ENCODE assay signal across 13 mouse cellular contexts in genomic region chr17:29345272-29345671, GRCm38 (mm10). TPM values are rescaled to one million over a fixed set of nuclear protein-coding genes. Genes with fewer than 3 reads are reported as not detected.
DNase-seq lines count a peak whose midpoint lies in the region; ATAC-seq and TF ChIP-seq lines count a peak whose summit lies in the region.
"Had no signal": no experiment of that assay in that cellular context is flagged by ENCODE, and none has a peak within 500 bp of the region (broad histone marks: within the 10 kb centered on the region; RNA-seq: fewer than 3 reads in every experiment).

No protein-coding gene starts in this region.

- peaks cover 68% of the 10 kb centered on the region for H3K4me1 ChIP-seq in heart, embryonic 13.5 days
- H3K4me1 ChIP-seq in midbrain, embryonic 10.5 days = peaks cover 66% of the 10 kb centered on the region
- peaks cover 29% of the 10 kb centered on the region for H3K4me1 ChIP-seq in midbrain, embryonic 11.5 days (ENCODE audit: control insufficient read depth, insufficient read depth, low read length)
- H3K4me1 ChIP-seq in hindbrain, postnatal 0 days (ENCODE audit: insufficient read depth, low read length) = peaks cover 28% of the 10 kb centered on the region
- peaks cover 19% of the 10 kb centered on the region for H3K4me1 ChIP-seq in neural tube, embryonic 14.5 days (ENCODE audit: control insufficient read depth, insufficient read depth, low read length)

- WGBS in heart, embryonic 13.5 days = 78% methylated on average over 12 of the region's 12 CpGs
- WGBS in midbrain, embryonic 10.5 days = 94% methylated on average over 12 of the region's 12 CpGs
- WGBS in midbrain, embryonic 11.5 days = 95% methylated on average over 12 of the region's 12 CpGs
- 92% methylated on average over 12 of the region's 12 CpGs for WGBS in hindbrain, postnatal 0 days
- 97% methylated on average over 12 of the region's 12 CpGs for WGBS in neural tube, embryonic 14.5 days

- peak overlapping the region; percentile 99 for H3K9ac ChIP-seq in heart, embryonic 13.5 days
- no peak overlapping the region for H3K9ac ChIP-seq in midbrain, embryonic 11.5 days (ENCODE audit: low read length)
- no peak overlapping the region for H3K9ac ChIP-seq in hindbrain, postnatal 0 days (replicated peaks; ENCODE audit: low read length)
- H3K9ac ChIP-seq in neural tube, embryonic 14.5 days (replicated peaks; ENCODE audit: low read depth, low read length) = no peak overlapping the region; the same call in 1 of the 2 replicates

- no peak for ATAC-seq in heart, embryonic 13.5 days (ENCODE audit: extremely low read depth, insufficient number of reproducible peaks, low FRiP score, low TSS enrichment)
- no peak for ATAC-seq in midbrain, embryonic 11.5 days (ENCODE audit: low FRiP score)
- no peak for ATAC-seq in hindbrain, postnatal 0 days
- no peak for ATAC-seq in neural tube, embryonic 14.5 days (ENCODE audit: low read depth)
- ATAC-seq in CD4-positive, CD25-positive, alpha-beta regulatory T cell, adult 4 months = no peak

- no peak for TF ChIP-seq CTCF in hindbrain, postnatal 0 days (IDR thresholded peaks at IDR 0.05; ENCODE audit: low read depth)

- peak overlapping the region; percentile 87 for H3K4me2 ChIP-seq in heart, embryonic 13.5 days
- H3K4me2 ChIP-seq in midbrain, embryonic 11.5 days = no peak overlapping the region
- peak overlapping the region; percentile 74 for H3K4me2 ChIP-seq in hindbrain, postnatal 0 days (ENCODE audit: low read depth, low read length)
- peak overlapping the region; percentile 61; the same call in 1 of the 2 replicates for H3K4me2 ChIP-seq in neural tube, embryonic 14.5 days (ENCODE audit: low read depth, low read length)

- DNase-seq in heart, adult 8-10 months (ENCODE audit: low spot score) = no peak
- DNase-seq in midbrain, embryonic 10.5 days (ENCODE audit: low spot score) = no peak
- DNase-seq in midbrain, embryonic 11.5 days (ENCODE audit: low spot score, missing footprints) = no peak
- no peak for DNase-seq in hindbrain, postnatal 0 days (ENCODE audit: low spot score)
- no peak for DNase-seq in adrenal gland, adult 8-10 months
- DNase-seq: gastrocnemius, postnatal 14 days; kidney, adult 2 months; lung, postnatal 4 days; right cerebral cortex, postnatal 14 days had no signal

- no peaks in the 10 kb centered on the region for H3K9me3 ChIP-seq in heart, embryonic 13.5 days
- H3K9me3 ChIP-seq in midbrain, embryonic 10.5 days (replicated peaks) = no peaks in the 10 kb centered on the region
- no peaks in the 10 kb centered on the region for H3K9me3 ChIP-seq in midbrain, embryonic 11.5 days (ENCODE audit: control insufficient read depth, low read length)
- H3K9me3 ChIP-seq in hindbrain, postnatal 0 days (ENCODE audit: low read length) = no peaks in the 10 kb centered on the region
- no peaks in the 10 kb centered on the region for H3K9me3 ChIP-seq in neural tube, embryonic 14.5 days (ENCODE audit: control insufficient read depth, low read length)

- H3K36me3 ChIP-seq in heart, embryonic 13.5 days = peaks cover 35% of the 10 kb centered on the region
- H3K36me3 ChIP-seq in midbrain, embryonic 10.5 days = peaks cover 50% of the 10 kb centered on the region
- H3K36me3 ChIP-seq in midbrain, embryonic 11.5 days (ENCODE audit: control insufficient read depth, insufficient read depth, low read length) = peaks cover 4% of the 10 kb centered on the region; the same call in 1 of the 2 replicates
- peaks cover 4% of the 10 kb centered on the region; the same call in 1 of the 2 replicates for H3K36me3 ChIP-seq in hindbrain, postnatal 0 days (ENCODE audit: insufficient read depth, low read length)
- H3K36me3 ChIP-seq in neural tube, embryonic 14.5 days (ENCODE audit: control insufficient read depth, insufficient read depth, low read length) = peaks cover 13% of the 10 kb centered on the region

- no peaks in the 10 kb centered on the region for H3K27me3 ChIP-seq in heart, embryonic 13.5 days (replicated peaks)
- H3K27me3 ChIP-seq in midbrain, embryonic 10.5 days (ENCODE audit: low read depth, poor library complexity, severe bottlenecking) = no peaks in the 10 kb centered on the region
- H3K27me3 ChIP-seq in midbrain, embryonic 11.5 days (ENCODE audit: control insufficient read depth, insufficient read depth, low read length) = no peaks in the 10 kb centered on the region
- H3K27me3 ChIP-seq in hindbrain, postnatal 0 days (ENCODE audit: insufficient read depth, low read length) = no peaks in the 10 kb centered on the region
- H3K27me3 ChIP-seq in neural tube, embryonic 14.5 days (ENCODE audit: control insufficient read depth, insufficient read depth, low read length) = no peaks in the 10 kb centered on the region
- H3K27me3 ChIP-seq: CH12.LX had no signal

- no peak overlapping the region for H3K4me3 ChIP-seq in heart, embryonic 13.5 days
- peak overlapping the region; percentile 83; the same call in 1 of the 2 replicates for H3K4me3 ChIP-seq in midbrain, embryonic 10.5 days
- no peak overlapping the region for H3K4me3 ChIP-seq in midbrain, embryonic 11.5 days (ENCODE audit: low read depth, low read length)
- H3K4me3 ChIP-seq in hindbrain, postnatal 0 days (ENCODE audit: low read length) = 0 out of 2 replicates have a peak overlapping the region, but pooled peaks have one; percentile 85
- H3K4me3 ChIP-seq in neural tube, embryonic 14.5 days (ENCODE audit: low read depth, low read length) = no peak overlapping the region

- no peak overlapping the region for H3K27ac ChIP-seq in heart, embryonic 13.5 days (replicated peaks)
- H3K27ac ChIP-seq in midbrain, embryonic 10.5 days (replicated peaks) = no peak overlapping the region
- H3K27ac ChIP-seq in midbrain, embryonic 11.5 days (ENCODE audit: low read depth, low read length) = no peak overlapping the region
- peak overlapping the region; percentile 97; the same call in 1 of the 2 replicates for H3K27ac ChIP-seq in hindbrain, postnatal 0 days
- no peak overlapping the region for H3K27ac ChIP-seq in neural tube, embryonic 14.5 days (ENCODE audit: low read depth, low read length)

RNA-seq across cellular contexts. Expression of gene Mtch1, which starts 2.5 kb away (rescaled TPM):
- 276 and 287 TPM in 2 replicates for polyA plus RNA-seq in heart, embryonic 13.5 days (2015; fragmentation: Nextera tagmentation; extraction: Ambion mirVana)
- total RNA-seq in heart, adult 8-10 months (2022) = 100 to 1,000 TPM; 196 to 220 (median 210) TPM
- 277 and 318 TPM in 2 replicates for polyA plus RNA-seq in midbrain, embryonic 10.5 days (2016; fragmentation: Nextera tagmentation; extraction: Ambion mirVana)
- polyA plus RNA-seq in midbrain, embryonic 11.5 days (2014; fragmentation: Nextera tagmentation; extraction: Ambion mirVana) = 348 and 375 TPM in 2 replicates
- 622 and 633 TPM in 2 replicates for total RNA-seq in hindbrain, postnatal 0 days (2014; rRNA removed)
- polyA plus RNA-seq in hindbrain, postnatal 0 days (2015; fragmentation: Nextera tagmentation; extraction: Ambion mirVana) = 464 and 500 TPM in 2 replicates
- polyA plus RNA-seq in neural tube, embryonic 14.5 days (2014; fragmentation: Nextera tagmentation; extraction: Ambion mirVana) = 517 and 551 TPM in 2 replicates
- 100 to 1,000 TPM; 236 to 274 (median 253) TPM for total RNA-seq in adrenal gland, adult 8-10 months (2022)
- polyA plus RNA-seq in CD4-positive, CD25-positive, alpha-beta regulatory T cell, adult 4 months (2017; shearing (Covaris generic)) = 10 to 100 TPM; 11.0 to 13.9 TPM

RNA-seq across cellular contexts. Expression of gene Fgd2, which starts 15.4 kb away (rescaled TPM):
- polyA plus RNA-seq in heart, embryonic 13.5 days (2015; fragmentation: Nextera tagmentation; extraction: Ambion mirVana) = 3.4 and 3.8 TPM in 2 replicates
- total RNA-seq in heart, adult 8-10 months (2022) = 1 to 10 TPM in 3 of 4 experiments, under 1 TPM in 1; 0.75 to 3.6 (median 1.5) TPM
- 3.8 and 4.1 TPM in 2 replicates for polyA plus RNA-seq in midbrain, embryonic 10.5 days (2016; fragmentation: Nextera tagmentation; extraction: Ambion mirVana)
- 2.2 and 2.4 TPM in 2 replicates for polyA plus RNA-seq in midbrain, embryonic 11.5 days (2014; fragmentation: Nextera tagmentation; extraction: Ambion mirVana)
- total RNA-seq in hindbrain, postnatal 0 days (2014; rRNA removed) = 14.7 and 19.1 TPM in 2 replicates
- 10.3 and 10.9 TPM in 2 replicates for polyA plus RNA-seq in hindbrain, postnatal 0 days (2015; fragmentation: Nextera tagmentation; extraction: Ambion mirVana)
- 3.7 and 3.8 TPM in 2 replicates for polyA plus RNA-seq in neural tube, embryonic 14.5 days (2014; fragmentation: Nextera tagmentation; extraction: Ambion mirVana)
- 10 to 100 TPM in 1 of 4 experiments, 1 to 10 TPM in 3; 2.1 to 11.1 (median 6.9) TPM for total RNA-seq in adrenal gland, adult 8-10 months (2022)
- 1 to 10 TPM in 1 of 2 experiments, under 1 TPM in 1; 0.65 to 9.4 TPM for polyA plus RNA-seq in CD4-positive, CD25-positive, alpha-beta regulatory T cell, adult 4 months (2017; shearing (Covaris generic))

RNA-seq across cellular contexts. Expression of gene Pi16, which starts 27.8 kb away (rescaled TPM):
- 1.9 and 2.4 TPM in 2 replicates for polyA plus RNA-seq in heart, embryonic 13.5 days (2015; fragmentation: Nextera tagmentation; extraction: Ambion mirVana)
- total RNA-seq in heart, adult 8-10 months (2022) = 10 to 100 TPM; 17.9 to 22.9 (median 21.4) TPM
- 0.75 and 0.82 TPM in 2 replicates for polyA plus RNA-seq in midbrain, embryonic 10.5 days (2016; fragmentation: Nextera tagmentation; extraction: Ambion mirVana)
- 0.56 and 0.57 TPM in 2 replicates for polyA plus RNA-seq in midbrain, embryonic 11.5 days (2014; fragmentation: Nextera tagmentation; extraction: Ambion mirVana)
- total RNA-seq in hindbrain, postnatal 0 days (2014; rRNA removed) = 2.3 and 2.8 TPM in 2 replicates
- 1.7 and 2.3 TPM in 2 replicates for polyA plus RNA-seq in hindbrain, postnatal 0 days (2015; fragmentation: Nextera tagmentation; extraction: Ambion mirVana)
- 0.75 and 0.92 TPM in 2 replicates for polyA plus RNA-seq in neural tube, embryonic 14.5 days (2014; fragmentation: Nextera tagmentation; extraction: Ambion mirVana)
- total RNA-seq in adrenal gland, adult 8-10 months (2022) = 10 to 100 TPM in 3 of 4 experiments, 1 to 10 TPM in 1; 9.0 to 16.7 (median 14.0) TPM
- polyA plus RNA-seq in CD4-positive, CD25-positive, alpha-beta regulatory T cell, adult 4 months (2017; shearing (Covaris generic)) = under 1 TPM; 0.44 to 0.57 TPM

Comparison
In these comparisons a context has a peak if more than half of its experiments do, and no peak if none do; other contexts are left out.
1. H3K4me3 ChIP-seq: peak in midbrain, embryonic 10.5 days (single experiment) and hindbrain, postnatal 0 days (single experiment); none in heart, embryonic 13.5 days (single experiment), midbrain, embryonic 11.5 days (single experiment) and neural tube, embryonic 14.5 days (single experiment).
2. RNA of gene Mtch1, which starts 2.5 kb away (polyA plus RNA-seq): 517 to 551 TPM in neural tube, embryonic 14.5 days, 464 to 500 TPM in hindbrain, postnatal 0 days, 348 to 375 TPM in midbrain, embryonic 11.5 days, 277 to 318 TPM in midbrain, embryonic 10.5 days and 276 to 287 TPM in heart, embryonic 13.5 days; 11.0 to 13.9 TPM in CD4-positive, CD25-positive, alpha-beta regulatory T cell, adult 4 months; every median in the first group is over 10 times any median in the second.